Mouse (Mus musculus): ENCODE measurements around the gene Gde1.

The Gde1 gene

GRCm38 (mm10) chr7:118706051-118706450 is 473 bp upstream of the Gde1 start:
- DNase-seq, result no peak

- no peak for DNase-seq
Observed at GRCm38 (mm10) chr7:118704001-118704850, 1.4 kb downstream of the Gde1 start.

GRCm38 (mm10) chr7:118703144-118703561 is 2.4 kb downstream of the Gde1 start:
- no peak for DNase-seq

GRCm38 (mm10) chr7:118698882-118699281 is 6.7 kb downstream of the Gde1 start:
- no peak for DNase-seq

GRCm38 (mm10) chr7:118697168-118697567 is 8.4 kb downstream of the Gde1 start:
- no peak for DNase-seq

GRCm38 (mm10) chr7:118696146-118696545 is 9.4 kb downstream of the Gde1 start:
- DNase-seq, result no peak

GRCm38 (mm10) chr7:118691287-118691686 is 14.3 kb downstream of the Gde1 start:
- DNase-seq, result no peak

GRCm38 (mm10) chr7:118689088-118689487 is 16.5 kb downstream of the Gde1 start:
- no peak for DNase-seq

GRCm38 (mm10) chr7:118688199-118688598 is 17.4 kb downstream of the Gde1 start:
- DNase-seq, result peak in 1 of 2 experiments; percentile 25

- DNase-seq, result no peak
Observed at GRCm38 (mm10) chr7:118676826-118677225, 28.8 kb downstream of the Gde1 start.

GRCm38 (mm10) chr7:118670142-118670541 is 35.4 kb downstream of the Gde1 start:
- DNase-seq, result no peak

GRCm38 (mm10) chr7:118667773-118668172 is 37.8 kb downstream of the Gde1 start:
- DNase-seq, result no peak

- DNase-seq, result no peak
Observed at GRCm38 (mm10) chr7:118656730-118657129, 48.8 kb downstream of the Gde1 start.

GRCm38 (mm10) chr7:118652572-118653295 is 52.8 kb downstream of the Gde1 start:
- no peak for DNase-seq

GRCm38 (mm10) chr7:118650891-118651290 is 54.7 kb downstream of the Gde1 start:
- DNase-seq, result no peak

GRCm38 (mm10) chr7:118650119-118650518 is 55.5 kb downstream of the Gde1 start:
- no peak for DNase-seq

GRCm38 (mm10) chr7:118649328-118649727 is 56.2 kb downstream of the Gde1 start:
- DNase-seq, result no peak

GRCm38 (mm10) chr7:118646237-118646636 is 59.3 kb downstream of the Gde1 start:
- no peak for DNase-seq
